Mouse (Mus musculus) kidney, adult 2 months (tissue): Measurements from ENCODE around the gene Hs3st3a1.

Experiments
- CTCF ChIP-seq: fragments of 200-500 bp; conservative IDR thresholded peaks from 2 replicates; pipeline ENCODE4 v1.5.1; 2011; ENCODE audit warnings: low read depth, mild to moderate bottlenecking, control low read depth, low read length, moderate library complexity, mixed read lengths; ENCODE audit not compliant: insufficient read depth, insufficient read length
- POLR2A ChIP-seq: fragments of 200-500 bp; IDR thresholded peaks from one replicate; pipeline ENCODE4 v1.6.1; 2011; ENCODE audit warnings: low read depth, low read length, control low read depth

DNA sequence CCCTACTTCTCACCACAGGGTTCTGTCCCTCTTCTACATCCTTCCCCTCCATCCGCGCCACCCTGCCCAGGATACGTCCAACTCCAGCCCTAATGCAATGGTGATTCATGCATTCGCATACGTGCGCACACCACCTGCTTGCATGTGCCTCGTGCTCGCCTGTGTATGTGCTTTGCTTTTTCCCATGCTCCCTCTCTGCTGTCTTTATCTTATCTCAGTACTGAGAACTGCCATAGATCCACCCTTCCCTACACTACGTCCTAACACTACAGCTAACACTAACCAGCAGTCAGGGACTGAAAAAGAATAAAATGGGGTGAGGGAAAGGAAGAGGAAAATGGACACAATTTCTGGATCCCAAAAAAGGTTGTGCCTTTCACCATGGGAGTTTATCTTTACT lies 106.7 kb downstream of the Hs3st3a1 start:
- no peak for TF ChIP-seq CTCF
- TF ChIP-seq POLR2A: no peak
